In genomic region chr7:123529190-123529589, GRCm38 (mm10) we compare ENCODE assay signal across 29 mouse cellular contexts. TPM values are rescaled to one million over a fixed set of nuclear protein-coding genes. Genes with fewer than 3 reads are reported as not detected.
"Had no signal": no experiment of that assay in that cellular context is flagged by ENCODE, and none has a peak within 500 bp of the region (broad histone marks: within the 10 kb centered on the region; RNA-seq: fewer than 3 reads in every experiment).

No protein-coding gene starts in this region.

- H3K4me3 ChIP-seq: embryonic facial prominence, embryonic 10.5 days; embryonic facial prominence, embryonic 12.5 days; embryonic facial prominence, embryonic 13.5 days; embryonic facial prominence, embryonic 15.5 days; erythroblast, embryonic 14.5 days; forebrain, embryonic 10.5 days; forebrain, embryonic 12.5 days; forebrain, embryonic 13.5 days; forebrain, embryonic 15.5 days; gastrocnemius, adult 2 months; heart, adult 2 months had no signal

- H3K4me2 ChIP-seq: embryonic facial prominence, embryonic 12.5 days; embryonic facial prominence, embryonic 13.5 days; embryonic facial prominence, embryonic 15.5 days; forebrain, embryonic 12.5 days; forebrain, embryonic 13.5 days; forebrain, embryonic 15.5 days had no signal

- H3K27ac ChIP-seq: embryonic facial prominence, embryonic 10.5 days; embryonic facial prominence, embryonic 12.5 days; embryonic facial prominence, embryonic 13.5 days; embryonic facial prominence, embryonic 15.5 days; forebrain, embryonic 10.5 days; forebrain, embryonic 12.5 days; forebrain, embryonic 13.5 days; forebrain, embryonic 15.5 days; gastrocnemius, adult 2 months; heart, adult 2 months had no signal

- H3K27me3 ChIP-seq: embryonic facial prominence, embryonic 12.5 days; embryonic facial prominence, embryonic 15.5 days; forebrain, embryonic 12.5 days; forebrain, embryonic 13.5 days; forebrain, embryonic 15.5 days had no signal

- H3K9me3 ChIP-seq: embryonic facial prominence, embryonic 10.5 days; embryonic facial prominence, embryonic 12.5 days; embryonic facial prominence, embryonic 15.5 days; forebrain, embryonic 10.5 days; forebrain, embryonic 12.5 days; forebrain, embryonic 15.5 days had no signal

- H3K36me3 ChIP-seq: embryonic facial prominence, embryonic 10.5 days; embryonic facial prominence, embryonic 12.5 days; embryonic facial prominence, embryonic 13.5 days; embryonic facial prominence, embryonic 15.5 days; forebrain, embryonic 10.5 days; forebrain, embryonic 12.5 days; forebrain, embryonic 15.5 days had no signal

- H3K4me1 ChIP-seq: embryonic facial prominence, embryonic 12.5 days; embryonic facial prominence, embryonic 15.5 days; forebrain, embryonic 13.5 days had no signal

- DNase-seq: cerebellum, adult 2 months; cerebellum, adult 8-10 months; cerebellum, adult 9-10 months; cerebellum, adult 9-11 months; cerebellum, postnatal 10 days; cerebellum, postnatal 14 days; cerebellum, postnatal 25 days; cerebellum, postnatal 36 days; embryo, embryonic 11 days; forebrain, postnatal 0 days; gastrocnemius, adult 2 months; gastrocnemius, postnatal 10 days; gastrocnemius, postnatal 14 days; gastrocnemius, postnatal 25 days; gastrocnemius, postnatal 36 days; heart, adult 18-20 months; heart, adult 2 months had no signal

- H3K9ac ChIP-seq: embryonic facial prominence, embryonic 12.5 days; embryonic facial prominence, embryonic 13.5 days; embryonic facial prominence, embryonic 15.5 days; forebrain, embryonic 12.5 days; forebrain, embryonic 13.5 days; forebrain, embryonic 15.5 days; forebrain, postnatal 0 days had no signal

- ATAC-seq: forebrain, embryonic 13.5 days; forebrain, embryonic 14.5 days; forebrain, embryonic 15.5 days; forebrain, embryonic 16.5 days; forebrain, postnatal 0 days had no signal

RNA-seq across cellular contexts. Expression of gene Zkscan2, which starts 28.9 kb away (rescaled TPM):
- total RNA-seq: common myeloid progenitor, adult 5-6 weeks had no signal
- polyA plus RNA-seq: erythroblast, embryonic 14.5 days had no signal
